In genomic region chr3:133091664-133092273, GRCm38 (mm10) we compare ENCODE assay signal across 7 mouse cellular contexts. TPM values are rescaled to one million over a fixed set of nuclear protein-coding genes. Genes with fewer than 3 reads are reported as not detected.
A peak's percentile ranks its signal among the peaks of the same experiment; 100 is the strongest.
DNase-seq lines count a peak whose midpoint lies in the region; ATAC-seq lines count a peak whose summit lies in the region.

Ints12 (plus strand) TSS chr3:133091840.
Gstcd (minus strand) TSS chr3:133092033.

- H3K4me1 ChIP-seq in intestine, embryonic 15.5 days (replicated peaks): peaks cover 5% of the 10 kb centered on the region; the same call in 1 of the 2 replicates
- H3K4me1 ChIP-seq in midbrain, embryonic 10.5 days: peaks cover 38% of the 10 kb centered on the region

- no peaks in the 10 kb centered on the region for H3K27me3 ChIP-seq in intestine, embryonic 15.5 days (replicated peaks)
- H3K27me3 ChIP-seq in midbrain, embryonic 10.5 days (ENCODE audit: low read depth, poor library complexity, severe bottlenecking): no peaks in the 10 kb centered on the region

- H3K4me2 ChIP-seq in intestine, embryonic 15.5 days (replicated peaks): peak within 1 kb of the TSS; percentile 52

- ATAC-seq in intestine, embryonic 15.5 days: peak; percentile 97

- intact Hi-C loops in gastrocnemius, postnatal 36 days (cut with DNase I): loop anchor here (5.0 to 10.0 kb wide), 2 partner anchors 183 to 344 kb away; no protein-coding TSS in a partner anchor
- intact Hi-C loops in left cerebral cortex, postnatal 25 days (cut with DNase I): loop anchor here (5.0 kb wide), 2 partner anchors 344 to 451 kb away; no protein-coding TSS in a partner anchor

- H3K4me3 ChIP-seq in intestine, embryonic 15.5 days (replicated peaks): peak within 1 kb of the TSS; percentile 98
- peak within 1 kb of the TSS; percentile 90 for H3K4me3 ChIP-seq in midbrain, embryonic 10.5 days

- H3K9ac ChIP-seq in intestine, embryonic 15.5 days: peak within 1 kb of the TSS; percentile 98

- H3K27ac ChIP-seq in intestine, embryonic 15.5 days: peak within 1 kb of the TSS; percentile 99
- H3K27ac ChIP-seq in midbrain, embryonic 10.5 days (replicated peaks): peak within 1 kb of the TSS; percentile 99

- DNase-seq in adrenal gland, adult 2 months: peak; percentile 92
- DNase-seq in embryo, embryonic 11.5 days (ENCODE audit: low read depth, low spot score): peak; percentile 94
- peak; percentile 84 to 86 for DNase-seq in gastrocnemius, postnatal 36 days
- peak; percentile 94 to 96 for DNase-seq in left cerebral cortex, postnatal 25 days (ENCODE audit: low spot score in 2 of 2)
- peak; percentile 94 for DNase-seq in midbrain, embryonic 10.5 days (ENCODE audit: low spot score)
- peak; percentile 91 for DNase-seq in right cerebral cortex, postnatal 4 days

- H3K36me3 ChIP-seq in intestine, embryonic 15.5 days: no peaks in the 10 kb centered on the region
- H3K36me3 ChIP-seq in midbrain, embryonic 10.5 days: peaks cover 5% of the 10 kb centered on the region

- H3K9me3 ChIP-seq in intestine, embryonic 15.5 days: no peaks in the 10 kb centered on the region
- H3K9me3 ChIP-seq in midbrain, embryonic 10.5 days (replicated peaks): no peaks in the 10 kb centered on the region

- WGBS in intestine, embryonic 15.5 days: under 1% methylated on average over 52 of the region's 53 CpGs
- under 1% methylated on average over 53 of the region's 53 CpGs for WGBS in midbrain, embryonic 10.5 days

RNA-seq across cellular contexts. Expression of gene Ints12, which starts in this region (rescaled TPM):
- total RNA-seq in adrenal gland, adult 2 months (2021): 10 to 100 TPM; 10.5 to 13.2 TPM
- polyA plus RNA-seq in adrenal gland, adult 2 months (2012; rRNA removed): 1.2 and 2.1 TPM in 2 replicates
- 1 to 10 TPM; 6.6 to 7.4 TPM for total RNA-seq in gastrocnemius, postnatal 36 days (2021)
- polyA plus RNA-seq in intestine, embryonic 15.5 days (2015; fragmentation: Nextera tagmentation; extraction: Ambion mirVana): 20.9 and 21.9 TPM in 2 replicates
- total RNA-seq in left cerebral cortex, postnatal 25 days (2021): 10 to 100 TPM; 15.1 to 16.4 TPM
- 22.7 and 26.0 TPM in 2 replicates for polyA plus RNA-seq in midbrain, embryonic 10.5 days (2016; fragmentation: Nextera tagmentation; extraction: Ambion mirVana)

RNA-seq across cellular contexts. Expression of gene Gstcd, which starts in this region (rescaled TPM):
- total RNA-seq in adrenal gland, adult 2 months (2021): 10 to 100 TPM; 10.4 to 10.6 TPM
- polyA plus RNA-seq in adrenal gland, adult 2 months (2012; rRNA removed): 3.0 and 3.8 TPM in 2 replicates
- total RNA-seq in gastrocnemius, postnatal 36 days (2021): 1 to 10 TPM; 2.1 to 2.6 TPM
- polyA plus RNA-seq in intestine, embryonic 15.5 days (2015; fragmentation: Nextera tagmentation; extraction: Ambion mirVana): 5.4 and 7.0 TPM in 2 replicates
- total RNA-seq in left cerebral cortex, postnatal 25 days (2021): 1 to 10 TPM; 6.9 to 8.0 TPM
- 8.0 and 8.3 TPM in 2 replicates for polyA plus RNA-seq in midbrain, embryonic 10.5 days (2016; fragmentation: Nextera tagmentation; extraction: Ambion mirVana)

Comparison
In these comparisons a context has a peak if more than half of its experiments do, and no peak if none do; other contexts are left out.
1. Peak in every context shown above with its lines: DNase-seq, ATAC-seq, H3K4me3 ChIP-seq and H3K27ac ChIP-seq.